Mouse (Mus musculus) MEL (cell line): ENCODE results near the gene Tssk2.
A peak's percentile ranks its signal among the peaks of the same experiment; 100 is the strongest.

Experiments used
- CHD1 ChIP-seq: IDR thresholded peaks from 2 replicates; pipeline ENCODE4 v1.6.1; 2012; ENCODE audit warnings: low read depth, mild to moderate bottlenecking, inconsistent platforms, low read length, improper control_type of control experiment
- NELFE ChIP-seq: IDR thresholded peaks from 2 replicates; pipeline ENCODE4 v1.6.1; 2011; ENCODE audit warnings: low read depth, low read length, improper control_type of control experiment
- POLR2AphosphoS2 ChIP-seq: IDR thresholded peaks from 2 replicates; pipeline ENCODE4 v1.6.1; 2011; ENCODE audit warnings: low read length, improper control_type of control experiment
- USF1 ChIP-seq: IDR thresholded peaks from 2 replicates; pipeline ENCODE4 v1.6.1; 2014; ENCODE audit warnings: low read depth, mild to moderate bottlenecking, inconsistent platforms, low read length, improper control_type of control experiment, moderate library complexity
- ZC3H11A ChIP-seq: IDR thresholded peaks from 2 replicates; pipeline ENCODE4 v1.6.1; 2012; ENCODE audit warnings: low read depth, mild to moderate bottlenecking, inconsistent platforms, low read length, improper control_type of control experiment
- ZKSCAN1 ChIP-seq: IDR thresholded peaks from 2 replicates; pipeline ENCODE4 v1.6.1; 2012; ENCODE audit warnings: low read depth, mild to moderate bottlenecking, inconsistent platforms, low read length, improper control_type of control experiment, moderate library complexity

DNA sequence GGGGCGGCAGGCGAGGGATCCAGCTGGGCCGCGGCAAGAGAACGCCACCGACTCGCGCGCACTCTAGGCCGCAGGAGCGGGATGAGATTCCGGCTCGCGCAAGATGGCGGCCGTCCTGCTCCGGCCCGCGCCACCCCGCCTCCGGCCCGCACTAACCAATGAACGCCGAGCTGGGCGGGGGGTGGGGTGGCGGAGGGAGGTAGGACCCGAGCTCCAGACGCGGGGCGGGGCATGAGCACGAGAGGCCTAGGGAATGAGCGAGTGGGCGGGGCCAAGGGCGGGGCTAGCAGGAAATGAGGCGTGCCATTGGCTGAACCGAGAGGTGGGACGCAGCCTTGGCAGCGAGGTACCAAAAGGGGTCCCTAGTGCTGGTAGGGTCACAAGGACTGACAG is 6.9 kb upstream of the Tssk2 start, which contains the start of gene Gm20518:
- TF ChIP-seq CHD1 (no peak), USF1 (no peak), ZC3H11A (no peak), NELFE (peak; percentile 84), ZKSCAN1 (no peak), POLR2AphosphoS2 (peak; percentile 75)
